Mouse (Mus musculus) ovary, adult 2 months (tissue): ENCODE results near the gene Zswim7. TPM values are rescaled to one million over a fixed set of nuclear protein-coding genes. Genes with fewer than 3 reads are reported as not detected.

Experiments used
- polyA plus RNA-seq: library from polyadenylated mRNA; depleted of rRNA; stranded (reverse); fragments of >200 nt; gene quantifications from 2 replicates; pipeline ENCODE4 v1.2.3, GENCODE M21; 2012; rRNA removed

Zswim7 gene
- polyA plus RNA-seq: 15.8 and 20.4 TPM in 2 replicates

GRCm38 (mm10) chr11:62280675-62281600 lies at the start of gene Zswim7, which contains the start of gene Ttc19:
Gene Zswim7 (minus strand): TSS chr11:62281375.
Gene Ttc19 (plus strand): TSS chr11:62281473.

GRCm38 (mm10) chr11:62248401-62249244 lies 32.6 kb downstream of the Zswim7 start, which contains the start of gene Adora2b:
Gene Adora2b (plus strand): TSS chr11:62248984.

Other genes starting within 250 kb of the Zswim7 start
- 4.9 and 6.5 TPM in 2 replicates for gene Adora2b, start 32.4 kb downstream of the Zswim7 start, polyA plus RNA-seq
- gene Ttc19, start 98 bp upstream of the Zswim7 start, polyA plus RNA-seq: 29.0 and 30.8 TPM in 2 replicates
- 5.8 and 7.4 TPM in 2 replicates for gene Pigl, start 177.1 kb upstream of the Zswim7 start, polyA plus RNA-seq
- gene Ncor1, start 177.2 kb upstream of the Zswim7 start, polyA plus RNA-seq: 73.9 and 103 TPM in 2 replicates